Mouse (Mus musculus) A20 (cell line): ENCODE data around the gene Zfp706.

Source experiments
- DNase-seq: peaks from one replicate; pipeline ENCODE4 v3.0.0-alpha.2; 2011; ENCODE audit warnings: low read depth, low spot score

Zfp706 gene

DNA sequence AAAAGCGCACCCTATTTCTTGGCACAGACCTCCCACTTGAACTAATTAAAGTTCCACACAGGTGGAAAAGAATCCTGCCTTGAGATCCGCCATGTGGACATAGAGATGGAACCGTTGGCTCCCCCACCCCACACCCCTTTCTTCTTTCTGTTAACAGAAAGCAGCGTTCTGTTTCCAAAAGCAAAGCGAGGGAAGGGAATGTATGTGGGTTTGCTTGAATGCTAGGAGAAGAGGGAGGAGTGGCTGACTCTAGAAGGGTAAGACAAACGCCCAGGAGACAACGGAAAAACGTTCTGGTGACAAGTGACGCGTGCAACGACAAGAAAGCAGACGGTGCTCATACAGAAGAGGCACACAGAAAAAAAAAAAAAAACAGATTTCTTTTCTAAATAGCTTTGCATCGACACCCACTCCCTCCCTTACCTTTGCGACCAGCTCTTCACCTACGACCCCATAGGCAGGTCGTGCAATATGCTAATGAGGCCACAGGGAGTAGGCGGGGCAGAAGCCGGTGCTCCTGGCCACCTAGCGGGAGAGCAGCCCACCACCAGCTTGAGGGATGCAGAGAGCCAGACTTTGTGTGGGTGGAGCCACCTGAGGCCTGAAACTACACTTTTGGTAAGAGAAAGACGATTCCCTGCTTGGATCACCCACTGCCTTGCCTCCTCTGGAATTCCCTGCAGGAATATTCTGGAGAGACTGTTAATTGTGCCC, 27.9 kb downstream of the Zfp706 start:
- DNase-seq = peak; percentile 69

DNA sequence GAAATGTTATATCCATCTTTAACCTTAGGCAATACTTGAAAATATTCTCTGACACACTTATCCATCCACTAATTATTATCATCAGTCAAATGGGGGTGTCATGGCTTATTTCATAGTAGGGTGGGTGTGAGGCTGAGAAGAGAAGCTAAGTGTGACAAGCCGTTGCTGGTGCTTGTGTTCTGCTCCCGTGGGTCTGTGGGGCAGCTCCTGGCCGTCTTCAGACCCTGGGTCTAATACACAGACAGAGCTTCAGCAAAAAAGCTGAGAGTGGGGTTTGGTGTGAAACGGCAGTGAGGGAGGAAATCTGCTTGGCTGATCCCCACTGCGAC, 28.4 kb downstream of the Zfp706 start:
- no peak for DNase-seq

DNA sequence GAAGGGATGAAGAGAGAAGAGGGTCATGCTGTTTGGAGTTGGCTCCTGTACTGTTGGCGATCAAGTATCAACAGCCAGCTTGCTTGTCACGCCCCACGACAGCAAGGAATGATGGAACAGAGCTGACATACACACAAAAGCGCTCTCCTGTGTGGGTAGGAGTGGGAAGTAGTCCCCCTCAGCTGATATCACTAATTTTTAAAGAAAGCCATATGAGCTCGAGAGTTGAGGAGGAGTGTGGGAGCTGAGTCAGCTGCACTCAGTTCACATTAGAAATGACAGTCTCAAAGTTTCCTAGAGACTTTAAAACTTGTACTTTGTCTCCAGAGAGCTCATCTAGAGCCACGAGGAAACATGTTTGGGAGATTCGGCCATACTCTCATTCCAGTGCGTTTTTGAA, 29.8 kb downstream of the Zfp706 start:
- no peak for DNase-seq

DNA sequence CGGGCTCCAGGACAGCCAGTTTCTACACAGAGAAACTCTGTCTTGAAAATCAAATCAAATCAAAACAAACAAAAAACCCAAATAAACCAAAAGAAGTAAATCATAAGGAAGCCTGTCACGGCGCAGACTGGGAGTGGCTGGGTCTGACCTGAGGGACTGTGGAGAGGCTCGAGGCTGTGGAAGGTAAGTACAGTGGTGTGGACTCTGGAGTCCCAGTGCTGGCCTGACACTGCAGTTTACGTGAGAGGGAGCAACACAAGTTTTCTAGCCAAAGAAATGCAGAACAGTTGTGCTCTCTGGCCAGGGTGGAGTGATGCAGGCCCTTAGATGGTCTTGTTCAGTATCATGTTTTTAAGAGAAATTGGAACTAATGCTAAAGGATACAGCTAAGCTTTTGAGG, 31.9 kb downstream of the Zfp706 start:
- no peak for DNase-seq

DNA sequence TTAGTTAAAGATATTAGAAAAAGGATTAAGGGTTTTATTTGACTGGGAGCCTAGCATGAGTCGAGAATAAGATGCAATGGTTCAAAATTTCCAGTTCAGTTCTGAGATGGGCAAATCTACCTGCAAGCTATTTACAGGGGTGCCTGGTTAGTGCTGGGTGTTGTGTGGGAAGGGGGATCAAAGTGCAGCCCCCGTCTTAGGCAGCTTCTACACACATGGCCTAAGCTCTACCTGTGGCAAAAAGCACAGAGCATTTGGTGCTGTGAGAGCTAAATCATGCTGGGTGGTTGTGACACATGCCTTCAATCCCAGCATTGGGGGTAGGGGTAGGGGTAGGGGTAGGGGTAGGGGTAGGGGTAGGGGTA, 32.3 kb downstream of the Zfp706 start:
- no peak for DNase-seq

DNA sequence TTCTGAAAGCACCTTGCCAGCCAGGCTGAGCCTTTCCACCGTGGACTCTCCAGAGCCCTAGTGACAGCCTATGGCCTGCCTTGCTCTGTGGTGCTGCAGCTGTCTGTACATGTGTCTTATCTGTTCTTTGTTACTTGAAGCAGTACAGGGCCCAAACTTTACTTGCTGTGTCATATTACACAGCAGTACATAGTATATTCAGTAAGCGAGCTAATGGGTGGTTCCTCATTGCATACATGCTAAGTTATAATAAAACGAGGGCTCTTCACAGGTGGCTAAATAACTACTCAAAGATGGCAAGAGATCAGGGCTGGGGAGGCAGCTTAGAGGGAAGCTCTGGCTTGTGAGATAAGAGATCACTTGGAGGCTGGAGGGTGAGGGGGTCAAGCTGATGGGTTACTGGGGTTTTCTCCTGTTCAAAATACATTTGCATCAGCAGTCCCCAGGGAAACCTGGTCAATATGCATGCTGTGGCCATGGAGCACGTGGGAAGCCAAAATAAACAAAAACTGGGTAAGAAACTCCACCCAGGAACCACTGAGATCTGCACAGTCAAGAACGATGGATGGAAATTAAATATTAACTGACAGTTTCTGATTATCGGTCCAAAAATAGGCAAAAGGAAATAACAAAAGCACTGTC, 32.8 kb downstream of the Zfp706 start:
- DNase-seq = no peak

DNA sequence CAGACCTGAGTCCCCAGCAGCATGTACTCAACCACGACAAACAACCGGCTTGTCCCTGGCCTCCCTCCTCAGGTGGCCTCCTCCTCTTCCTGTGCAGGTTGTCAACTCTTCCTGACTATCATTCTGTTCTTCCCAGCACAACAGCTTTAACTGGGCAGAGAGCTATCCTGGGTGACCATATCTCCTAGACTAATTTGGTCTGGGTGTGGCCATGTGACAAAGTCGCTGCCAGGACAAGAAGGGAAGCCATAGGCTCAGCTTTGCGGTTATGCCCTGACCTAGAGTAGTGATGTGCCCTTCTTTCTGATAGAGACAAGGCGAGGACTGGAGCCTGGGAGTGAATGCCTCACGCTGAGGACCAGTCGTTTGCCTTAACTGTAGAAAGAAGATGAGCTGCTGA, 33.9 kb downstream of the Zfp706 start:
- no peak for DNase-seq

DNA sequence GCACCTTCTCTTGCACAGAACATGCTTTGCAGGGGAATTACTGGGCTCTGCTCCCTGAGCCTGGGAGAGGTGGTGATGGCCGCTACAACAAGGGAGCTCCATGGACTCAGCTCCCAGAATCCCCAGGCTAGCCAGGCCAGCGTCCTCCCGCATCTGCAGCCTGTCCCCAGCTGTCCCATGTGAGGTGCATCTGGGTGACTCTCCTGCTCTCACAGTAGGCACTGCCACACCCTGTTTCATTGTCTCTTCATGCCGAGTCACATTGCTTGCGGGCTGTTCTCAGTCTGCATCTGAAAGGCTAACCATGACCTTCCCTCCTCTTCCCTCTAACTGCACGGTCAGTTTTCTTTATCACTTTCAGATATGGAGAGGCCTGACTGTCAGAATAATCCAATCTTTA, 34.3 kb downstream of the Zfp706 start:
- no peak for DNase-seq

DNA sequence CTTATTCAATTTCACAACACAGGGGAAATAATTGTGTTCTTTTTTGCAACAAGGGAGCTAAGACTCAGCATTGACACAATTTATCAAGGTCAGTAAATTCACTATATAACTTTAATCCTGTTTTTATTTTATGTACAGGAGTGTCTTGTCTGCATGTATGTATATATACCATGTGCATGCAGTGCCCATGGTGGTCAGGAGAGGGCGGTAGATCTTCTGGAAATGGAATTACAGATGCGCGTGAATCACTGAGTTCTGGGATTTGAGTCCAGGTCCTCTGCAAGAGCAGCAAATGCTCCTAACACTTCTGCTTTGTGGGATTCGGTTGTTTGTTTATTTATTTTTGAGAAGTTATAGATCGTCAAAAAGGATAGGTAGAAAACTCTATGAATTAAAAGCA, 37.8 kb downstream of the Zfp706 start:
- DNase-seq = peak; percentile 48

DNA sequence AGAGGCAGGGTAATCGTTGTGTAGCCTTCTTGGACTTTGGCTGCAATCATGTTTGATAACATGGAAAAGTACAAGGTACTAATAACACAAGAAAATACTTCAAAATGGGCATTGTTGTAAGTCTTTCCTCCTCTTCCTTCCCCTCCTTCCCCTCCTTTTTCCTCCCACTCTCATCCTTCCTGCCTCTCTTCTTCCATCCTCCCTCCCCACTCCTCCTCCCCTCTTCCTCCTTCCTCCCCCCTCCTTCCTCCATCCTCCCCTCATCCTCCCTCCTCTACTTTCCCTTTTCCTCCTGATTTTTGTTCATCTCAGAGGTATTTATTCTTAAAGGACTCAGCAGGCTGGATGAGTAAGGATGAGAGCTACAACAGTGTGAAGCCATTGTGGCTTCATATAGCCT, 39.3 kb downstream of the Zfp706 start:
- no peak for DNase-seq

DNA sequence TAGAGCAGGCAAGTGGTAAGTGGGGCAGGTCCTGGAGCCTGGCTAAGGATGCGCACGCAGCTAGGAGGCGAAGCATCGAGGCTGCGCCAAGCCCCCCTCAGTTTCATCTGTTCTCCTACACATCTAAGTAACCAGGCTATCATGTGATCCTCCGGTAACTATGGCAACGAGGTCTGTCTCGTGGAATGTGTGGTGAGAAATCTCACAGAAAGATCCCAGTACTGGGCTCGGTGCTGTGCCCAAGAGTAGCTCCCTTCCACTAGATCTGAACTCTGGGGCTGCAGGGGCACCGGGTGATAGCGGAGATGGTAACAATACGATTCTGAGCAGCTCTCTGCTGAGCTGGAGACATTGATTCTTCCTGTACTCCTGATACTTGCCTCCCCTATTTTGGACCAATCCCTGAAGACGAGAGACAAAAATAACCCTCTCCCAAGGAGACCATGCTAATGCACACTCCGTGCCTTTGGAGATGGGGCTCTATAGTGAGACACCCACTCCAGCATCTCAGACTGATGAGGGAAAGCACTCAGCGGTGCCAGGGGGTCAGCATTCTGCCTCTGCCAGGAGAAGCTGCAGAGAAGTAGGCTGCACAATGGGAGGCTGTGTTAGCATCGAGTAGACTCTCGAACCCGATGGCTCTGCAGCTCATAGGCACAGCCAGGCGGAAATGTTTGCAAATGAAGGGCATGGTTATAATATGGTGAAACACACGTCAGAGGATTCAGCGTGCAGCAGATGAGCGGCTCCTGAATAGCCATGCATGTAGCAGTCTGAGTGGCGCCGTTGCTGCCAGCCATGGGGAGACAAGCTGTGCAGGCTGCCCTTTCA, 40.0 kb downstream of the Zfp706 start:
- no peak for DNase-seq

DNA sequence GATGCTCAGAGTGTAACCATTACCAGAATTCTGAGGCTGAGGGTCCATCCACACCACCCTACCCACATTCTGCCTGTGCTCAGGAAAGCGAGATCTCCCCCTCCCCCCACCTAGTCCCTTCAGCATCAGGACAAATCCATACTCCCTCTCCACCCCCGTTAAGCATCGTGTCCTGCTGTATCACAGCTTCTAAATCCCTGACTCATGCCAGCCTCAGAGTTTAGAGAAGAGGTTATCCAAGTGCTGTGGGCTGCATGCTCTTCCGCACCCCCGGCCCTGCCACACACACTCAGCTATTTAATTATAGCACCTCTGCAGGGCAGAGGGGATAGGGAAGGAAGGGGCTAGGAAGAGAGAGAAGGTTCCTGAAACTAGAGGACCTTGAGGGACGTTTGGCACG, 40.6 kb downstream of the Zfp706 start:
- DNase-seq = no peak

DNA sequence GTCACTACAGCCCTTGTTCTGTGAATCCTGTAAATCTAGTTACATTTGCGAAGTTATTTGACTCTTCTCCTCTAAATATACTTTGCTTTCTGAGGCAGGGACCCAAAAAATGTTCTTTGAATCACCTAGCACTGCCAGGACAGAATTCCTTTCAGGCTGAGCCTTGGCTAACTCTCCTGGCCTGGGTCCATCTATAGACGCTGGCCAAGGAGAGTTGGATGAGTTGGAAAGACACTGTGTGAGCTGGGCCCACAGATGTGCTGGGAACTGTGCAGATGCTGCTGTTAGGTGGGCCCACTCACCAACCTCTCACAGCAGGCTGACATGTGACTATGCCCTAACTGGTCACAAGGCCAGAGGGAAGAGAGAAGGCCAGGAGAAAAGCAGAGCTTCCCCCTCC, 41.1 kb downstream of the Zfp706 start:
- DNase-seq = no peak

DNA sequence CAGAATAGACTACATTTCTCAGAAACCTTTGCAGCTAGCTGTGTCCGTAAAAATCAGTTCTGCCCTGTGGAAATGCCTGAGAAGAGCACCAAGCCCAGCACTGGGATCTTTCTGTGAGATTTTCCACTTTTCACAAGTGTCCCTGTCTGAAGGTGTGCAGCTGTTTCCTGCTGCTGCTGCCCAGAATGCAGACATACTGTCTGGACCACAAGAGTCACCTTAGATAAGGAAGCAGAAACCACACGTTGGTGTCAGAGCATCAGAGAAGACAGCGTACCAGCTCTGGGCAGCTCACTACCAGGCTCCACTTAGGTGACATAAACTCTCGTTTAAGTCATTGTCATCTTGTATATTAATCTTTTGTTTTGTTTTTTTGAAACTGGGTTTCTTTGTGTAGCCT, 41.8 kb downstream of the Zfp706 start:
- no peak for DNase-seq

DNA sequence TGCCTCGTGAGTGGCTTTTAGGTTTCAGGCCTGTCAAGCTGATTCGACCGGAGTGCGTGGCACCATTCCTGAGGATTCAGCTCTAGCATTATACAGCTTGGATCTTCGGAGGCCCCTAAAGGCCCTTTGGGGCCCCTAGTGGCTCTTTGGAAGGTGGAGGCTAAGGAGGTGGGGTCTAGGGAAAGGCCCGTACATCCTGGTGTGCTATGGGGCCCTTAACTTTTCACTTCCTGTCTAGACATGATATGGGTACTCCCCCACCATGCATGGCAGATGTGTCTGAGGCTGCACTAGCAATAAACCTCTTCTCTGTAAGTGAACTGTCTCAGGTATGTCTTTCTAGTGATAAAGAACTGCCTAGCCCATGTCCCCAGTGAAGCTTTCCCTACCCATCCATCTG, 44.6 kb downstream of the Zfp706 start:
- DNase-seq = peak; percentile 53

DNA sequence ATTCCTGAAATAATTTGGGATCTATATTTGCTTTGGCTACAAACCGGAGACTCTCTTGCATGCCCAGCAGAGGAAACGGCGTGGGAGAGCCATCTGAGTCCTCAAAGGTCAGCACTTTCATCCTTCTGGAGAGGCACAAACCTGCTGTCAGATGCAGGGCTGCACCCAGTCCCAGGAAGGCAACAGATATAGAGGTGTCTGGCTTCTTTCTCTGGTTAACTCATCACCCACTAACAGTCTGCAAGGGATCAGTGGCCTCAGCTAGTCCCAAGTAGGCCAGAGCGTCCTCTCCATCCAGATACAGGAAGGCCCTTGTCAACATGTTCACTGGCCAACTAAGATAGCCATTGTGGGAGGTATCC, 46.7 kb downstream of the Zfp706 start:
- DNase-seq = no peak

DNA sequence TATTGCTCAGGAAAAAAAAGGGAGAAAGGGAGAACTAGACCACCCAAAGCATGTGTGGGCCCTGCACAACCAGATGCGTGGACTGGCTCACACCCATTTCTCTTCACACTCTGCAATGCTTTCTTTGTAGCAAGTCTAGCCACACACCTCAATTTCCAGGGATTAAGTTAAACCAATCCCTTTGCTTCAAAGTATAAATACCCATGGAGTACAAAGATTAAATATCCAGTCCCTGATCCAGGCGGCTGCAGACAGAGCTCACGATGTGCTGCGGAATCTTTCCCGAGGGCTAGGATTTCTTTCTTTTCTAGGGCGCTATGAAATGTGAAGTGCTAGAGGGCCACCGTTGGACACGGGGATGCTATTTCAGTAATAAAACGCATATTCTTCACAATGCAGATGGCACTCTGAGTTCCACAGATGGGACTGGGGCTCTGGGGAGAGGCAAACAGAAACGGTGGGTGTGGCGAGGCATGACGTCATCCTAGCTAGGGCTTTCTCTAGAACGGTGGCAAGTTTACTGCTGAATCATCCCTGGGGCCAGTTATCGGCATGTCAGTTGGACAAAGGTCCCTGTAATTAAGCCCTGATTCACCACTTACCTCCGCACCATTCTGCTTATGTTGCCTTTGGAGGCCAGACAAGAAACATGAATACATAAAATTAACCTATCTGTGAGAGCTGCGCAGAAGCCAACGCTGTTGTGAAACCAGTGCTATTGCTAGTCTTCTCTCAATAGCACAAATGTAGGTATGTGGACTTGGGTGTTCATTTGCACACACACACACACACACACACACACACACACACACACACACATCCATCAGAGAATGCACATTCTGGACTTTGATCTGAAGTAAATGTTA, 47.3 kb downstream of the Zfp706 start:
- no peak for DNase-seq

DNA sequence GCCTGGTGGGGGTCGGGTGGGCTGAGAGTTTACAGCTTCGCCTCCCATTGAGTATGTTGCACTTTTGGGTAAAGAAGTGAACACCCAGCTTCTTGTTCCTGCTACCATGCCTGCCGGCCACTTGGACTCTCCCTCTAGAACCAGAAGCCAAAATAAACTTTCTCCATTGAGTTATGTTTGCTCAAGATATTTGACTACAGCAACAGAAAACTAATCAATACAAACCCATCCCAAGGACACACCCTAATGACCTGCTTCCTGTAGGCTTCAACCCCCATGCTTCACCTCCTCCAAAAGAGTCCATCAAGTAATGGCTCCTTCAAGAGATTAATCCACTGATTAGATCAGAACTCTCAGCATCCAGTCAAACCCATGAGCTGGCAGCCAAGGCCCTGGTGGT, 51.4 kb downstream of the Zfp706 start:
- no peak for DNase-seq

DNA sequence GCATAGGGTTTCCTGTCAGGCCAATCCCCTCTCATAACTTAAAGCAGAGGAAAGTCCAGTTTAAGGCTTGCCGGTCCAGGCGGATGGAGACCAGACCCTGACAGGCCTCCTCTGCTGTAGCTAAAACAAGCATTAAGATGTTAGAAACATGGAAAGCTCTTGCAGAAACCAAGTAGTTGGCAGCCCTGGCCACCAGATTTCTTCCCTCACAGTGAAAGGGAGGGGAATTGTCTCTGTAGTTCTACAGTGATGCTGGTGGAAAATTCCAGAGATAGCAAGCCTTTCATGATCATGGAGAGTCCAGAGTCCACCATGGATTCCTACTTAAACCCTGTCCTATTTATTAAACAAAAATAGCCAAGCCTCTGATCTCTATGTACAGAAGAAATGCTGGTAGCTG, 57.3 kb downstream of the Zfp706 start:
- no peak for DNase-seq

DNA sequence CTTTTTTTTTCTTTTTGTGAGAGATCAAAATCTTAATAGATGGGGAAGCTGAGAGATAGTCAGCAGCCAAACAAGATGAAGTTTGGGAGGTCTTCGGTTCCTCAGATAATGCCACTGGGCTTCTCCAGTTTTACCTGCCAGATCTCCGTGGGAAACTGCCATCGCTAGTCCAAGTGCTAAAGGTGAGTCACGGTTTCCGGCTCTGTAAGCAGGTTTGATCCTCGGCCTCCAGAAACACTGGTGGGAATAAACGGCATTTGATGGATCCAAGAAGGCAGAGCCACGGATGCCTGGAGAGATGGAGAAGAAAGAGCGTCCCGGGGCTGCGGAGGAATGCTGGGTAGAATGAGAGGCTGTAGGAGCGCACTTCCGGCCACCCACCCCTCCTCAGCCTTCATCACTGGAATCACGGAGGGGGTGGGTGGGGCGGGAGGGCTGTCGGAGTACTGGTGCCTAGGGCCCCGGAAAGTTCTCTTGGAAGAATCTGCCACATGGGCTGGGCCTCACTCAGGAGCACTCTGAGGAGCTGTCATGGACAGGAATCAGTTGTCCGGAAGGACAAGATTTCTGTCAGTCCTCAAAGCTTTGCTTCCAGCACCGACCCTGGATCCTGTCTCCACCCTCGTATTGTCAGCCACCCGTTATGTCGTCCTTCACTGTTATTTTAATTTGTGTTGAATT, 58.6 kb downstream of the Zfp706 start:
- DNase-seq = no peak
